Mouse (Mus musculus) left cerebral cortex, adult 8-10 months (tissue): ENCODE measurements at regions not wholly inside any gene's neighbourhood (a gene's known extent, or its start where the extent isn't known, plus 50 kb on each side); places are given as distances from the start of the nearest gene placed in this dataset.
A peak's percentile ranks its signal among the peaks of the same experiment; 100 is the strongest.

Source experiments
- DNase-seq, 2 experiments: peaks; one replicate each; pipeline ENCODE4 v3.0.0; 2022; ENCODE audit warnings: low spot score in 2 of 2

GRCm38 (mm10) chr8:10906353-10906752 is 101.9 kb downstream of the Irs2 start:
- DNase-seq = no peak

GRCm38 (mm10) chr8:10905761-10906160 is 102.5 kb downstream of the Irs2 start:
- DNase-seq = no peak

- no peak for DNase-seq
These were observed 104.3 kb downstream of the Irs2 start for GRCm38 (mm10) chr8:10903957-10904356.

DNA sequence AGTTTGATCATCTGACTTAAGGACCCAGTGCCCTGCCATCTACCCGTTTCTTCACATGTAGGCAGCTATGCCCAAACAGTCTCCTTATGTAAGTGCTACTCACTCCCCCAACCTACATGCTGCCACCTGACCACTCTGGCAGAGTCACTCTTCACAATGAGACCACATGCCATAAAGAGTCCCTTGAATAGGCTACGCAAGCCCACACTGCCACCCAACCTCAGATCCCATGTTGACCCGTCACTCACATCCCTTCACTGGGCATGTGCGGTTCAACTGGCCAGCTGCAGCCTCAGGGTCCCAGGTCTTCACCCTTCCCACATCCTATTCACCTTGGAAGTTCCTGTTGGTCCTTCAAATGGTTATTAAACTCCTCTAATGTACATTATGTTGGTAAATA is 106.3 kb downstream of the Irs2 start:
- DNase-seq = no peak

GRCm38 (mm10) chr8:10901014-10901413 is 107.2 kb downstream of the Irs2 start:
- DNase-seq = no peak

- DNase-seq = peak in 1 of 2 experiments; percentile 22
These were observed 108.6 kb downstream of the Irs2 start for GRCm38 (mm10) chr8:10899581-10900155.

- no peak for DNase-seq
These were observed 109.4 kb downstream of the Irs2 start for GRCm38 (mm10) chr8:10898562-10899527.

- no peak for DNase-seq
These were observed 110.7 kb downstream of the Irs2 start for GRCm38 (mm10) chr8:10897573-10897972.

GRCm38 (mm10) chr8:10895178-10895577 is 113.1 kb downstream of the Irs2 start:
- DNase-seq = no peak

- no peak for DNase-seq
These were observed 114.0 kb downstream of the Irs2 start for GRCm38 (mm10) chr8:10894306-10894705.

- DNase-seq = no peak
These were observed 114.5 kb downstream of the Irs2 start for GRCm38 (mm10) chr8:10893709-10894108.

DNA sequence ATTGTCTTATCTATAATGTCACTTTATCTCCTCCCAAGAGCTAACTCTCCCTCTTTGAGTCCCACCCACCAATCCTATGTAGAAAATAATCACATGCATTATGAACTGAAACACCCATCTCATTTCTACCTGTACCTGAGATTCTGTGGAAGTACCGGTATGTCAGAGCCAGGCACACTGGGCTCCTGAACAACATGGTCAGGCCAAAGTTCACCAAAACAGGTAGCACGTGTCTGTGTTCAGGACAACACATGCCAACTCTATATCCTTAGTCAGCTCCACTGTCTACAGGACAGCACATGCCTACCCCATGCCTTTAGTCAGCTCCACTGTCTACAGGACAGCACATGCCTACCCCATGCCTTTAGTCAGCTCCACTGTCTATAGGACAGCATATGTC is 116.4 kb downstream of the Irs2 start:
- DNase-seq = no peak

GRCm38 (mm10) chr8:10891440-10891839 is 116.8 kb downstream of the Irs2 start:
- no peak for DNase-seq

DNA sequence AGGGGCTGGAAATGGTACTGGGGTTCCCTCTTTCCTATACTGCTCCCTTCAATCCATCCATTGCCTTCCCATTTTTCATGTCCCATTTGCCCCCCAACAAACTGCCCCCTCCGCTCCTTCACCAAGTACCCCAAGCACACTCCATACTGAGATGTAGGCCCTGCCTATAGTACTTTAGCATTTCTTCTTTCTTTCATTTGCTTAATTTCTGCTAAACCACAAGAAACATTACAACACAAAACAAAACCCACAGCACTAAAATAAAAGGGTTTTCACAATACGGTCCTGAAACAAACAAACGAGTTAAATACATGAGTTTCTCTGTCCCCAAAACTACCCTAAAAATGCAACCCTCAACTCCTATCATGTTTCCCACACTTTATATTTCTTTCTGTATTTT is 122.8 kb downstream of the Irs2 start:
- no peak for DNase-seq

DNA sequence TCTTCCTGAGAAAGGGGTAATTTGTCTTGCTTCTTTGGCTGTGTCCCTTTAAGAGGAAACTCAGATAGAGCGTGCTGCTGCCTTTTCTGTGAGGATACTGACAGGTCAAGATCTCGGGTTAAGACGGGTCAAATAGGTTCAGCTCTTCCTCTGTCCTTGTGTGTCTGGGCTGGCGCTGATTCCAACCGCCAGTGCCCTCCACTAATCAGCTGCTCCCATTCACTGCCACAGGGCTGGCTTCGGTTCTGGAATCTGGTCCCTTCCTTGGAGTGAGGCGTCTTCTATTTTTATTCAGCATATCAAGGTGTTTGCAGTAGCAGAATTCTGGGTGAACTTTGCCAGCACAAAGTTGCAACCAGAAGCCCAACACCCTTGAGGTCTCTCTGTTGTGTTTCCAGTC is 124.8 kb downstream of the Irs2 start:
- DNase-seq = no peak

- no peak for DNase-seq
These were observed 125.9 kb downstream of the Irs2 start for GRCm38 (mm10) chr8:10882381-10882780.

GRCm38 (mm10) chr8:10879883-10880282 is 128.4 kb downstream of the Irs2 start:
- DNase-seq = no peak

GRCm38 (mm10) chr8:10879049-10879847 is 129.0 kb downstream of the Irs2 start:
- DNase-seq = no peak

DNA sequence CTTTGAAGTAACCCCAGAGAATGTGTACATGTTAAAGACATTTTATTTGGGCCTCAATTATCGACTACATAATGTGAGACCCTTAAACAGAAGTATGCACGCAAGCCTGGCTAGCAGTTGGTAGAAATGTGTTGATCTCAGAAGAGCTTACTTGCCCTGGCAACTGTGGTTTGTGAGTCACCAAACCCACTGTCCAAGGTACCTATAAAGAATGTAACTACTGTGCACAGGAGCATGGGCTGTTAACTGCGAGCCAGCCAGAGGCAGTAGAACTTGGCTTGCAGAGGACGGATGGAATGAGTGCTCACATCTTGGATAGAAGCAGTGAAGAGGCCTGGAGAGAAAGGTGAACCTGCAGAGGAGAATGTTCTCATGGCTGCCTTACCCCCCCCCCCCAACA is 129.9 kb downstream of the Irs2 start:
- DNase-seq = no peak

DNA sequence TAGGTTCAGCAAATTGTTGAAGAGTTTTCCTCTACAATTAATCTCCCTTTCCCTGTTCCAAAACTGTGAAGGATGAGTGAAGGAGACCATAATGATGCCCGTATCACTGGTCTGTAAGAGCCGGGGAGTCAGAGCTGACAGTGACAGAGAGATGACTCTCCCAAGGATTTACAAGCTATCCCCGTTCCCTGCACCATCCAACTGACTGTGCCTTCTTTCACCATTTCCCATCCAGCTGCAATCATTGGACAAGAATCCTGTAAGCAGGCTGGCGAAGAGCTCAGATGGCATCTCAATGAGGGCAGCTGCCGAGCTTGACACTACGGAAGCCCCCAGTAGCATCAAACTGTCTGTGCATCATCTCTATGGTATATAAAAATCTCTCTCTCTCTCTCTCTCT is 133.1 kb downstream of the Irs2 start:
- no peak for DNase-seq

GRCm38 (mm10) chr8:10871451-10871850 is 136.8 kb downstream of the Irs2 start:
- no peak for DNase-seq

DNA sequence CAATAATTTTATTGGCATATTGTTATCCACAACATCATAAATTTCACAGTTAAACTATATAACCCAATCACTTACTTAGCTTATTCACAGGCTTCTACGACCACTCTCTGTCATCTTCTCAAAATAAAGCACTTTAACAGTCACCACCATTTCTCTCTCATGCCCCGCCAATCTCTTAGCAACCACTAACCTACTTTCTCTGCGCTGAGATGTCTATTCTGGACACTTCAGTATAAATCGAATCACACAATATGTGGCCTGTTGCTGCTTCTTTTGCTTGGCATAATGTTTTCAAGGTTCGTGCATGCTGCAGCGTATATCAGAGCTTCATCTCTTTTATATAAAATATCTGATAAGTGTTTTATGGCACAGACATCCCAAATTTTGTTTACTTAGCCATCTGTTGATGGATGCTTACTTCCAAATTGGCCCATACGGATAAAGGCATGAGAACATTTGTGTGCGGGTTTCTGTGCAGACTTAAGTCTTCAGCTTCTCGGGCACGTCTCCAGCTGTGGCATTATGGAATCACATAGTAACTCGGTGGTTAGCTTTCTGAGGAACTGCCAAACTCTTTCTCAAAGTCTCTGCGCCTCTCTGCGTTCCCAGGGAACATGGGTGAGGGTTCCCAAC is 137.7 kb downstream of the Irs2 start:
- no peak for DNase-seq
